Mouse (Mus musculus) spleen, postnatal 10 days (tissue): Measurements from ENCODE around the gene Gm20388.
A peak's percentile ranks its signal among the peaks of the same experiment; 100 is the strongest.
"Not testable (repeated sequence)": the region's sequence is repeated elsewhere in the genome, so short reads cannot be mapped to it uniquely, and the experiment has no call there.

Experiments used
- DNase-seq, 2 experiments: peaks; one replicate each; pipeline ENCODE4 v3.0.0; 2021 to 2022; ENCODE audit warnings: low spot score in 2 of 2

The Gm20388 gene

GRCm38 (mm10) chr8:123789970-123790369, 3879.3 kb downstream of the Gm20388 start:
- peak; percentile 81 to 90 for DNase-seq

- DNase-seq, result no peak
Measured at GRCm38 (mm10) chr8:123791101-123791844, 3880.6 kb downstream of the Gm20388 start.

GRCm38 (mm10) chr8:123791845-123792225, 3881.2 kb downstream of the Gm20388 start:
- DNase-seq, result no peak

GRCm38 (mm10) chr8:123793900-123794299, 3883.3 kb downstream of the Gm20388 start:
- no peak for DNase-seq

- DNase-seq, result no peak
Measured at GRCm38 (mm10) chr8:123794766-123795165, 3884.1 kb downstream of the Gm20388 start.

- no peak for DNase-seq
Measured at GRCm38 (mm10) chr8:123796758-123797157, 3886.1 kb downstream of the Gm20388 start.

GRCm38 (mm10) chr8:123797928-123798327, 3887.3 kb downstream of the Gm20388 start:
- peak in 1 of 2 experiments; percentile 35 for DNase-seq

GRCm38 (mm10) chr8:123799434-123799833, 3888.8 kb downstream of the Gm20388 start:
- DNase-seq, result no peak

- no peak for DNase-seq
Measured at GRCm38 (mm10) chr8:123799885-123800284, 3889.2 kb downstream of the Gm20388 start.

- DNase-seq, result no peak
Measured at GRCm38 (mm10) chr8:123800867-123801266, 3890.2 kb downstream of the Gm20388 start.

- no peak for DNase-seq
Measured at GRCm38 (mm10) chr8:123801538-123801937, 3890.9 kb downstream of the Gm20388 start.

- DNase-seq, result no peak
Measured at GRCm38 (mm10) chr8:123803639-123804038, 3893.0 kb downstream of the Gm20388 start.

GRCm38 (mm10) chr8:123804586-123804985, 3893.9 kb downstream of the Gm20388 start:
- no peak for DNase-seq

- no peak for DNase-seq
Measured at GRCm38 (mm10) chr8:123805209-123805717, 3894.6 kb downstream of the Gm20388 start.

- DNase-seq, result peak; percentile 33 to 65
Measured at GRCm38 (mm10) chr8:123805718-123806373, 3895.2 kb downstream of the Gm20388 start, which contains the start of gene Rab4a. Gene Rab4a (plus strand): TSS chr8:123805985.

GRCm38 (mm10) chr8:123806374-123806935, 3895.8 kb downstream of the Gm20388 start:
- no peak for DNase-seq

GRCm38 (mm10) chr8:123807024-123807431, 3896.4 kb downstream of the Gm20388 start:
- DNase-seq, result no peak

GRCm38 (mm10) chr8:123807852-123808573, 3897.4 kb downstream of the Gm20388 start:
- DNase-seq, result no peak

- DNase-seq, result no peak
Measured at GRCm38 (mm10) chr8:123808671-123809070, 3898.0 kb downstream of the Gm20388 start.

- DNase-seq, result not testable (repeated sequence)
Measured at GRCm38 (mm10) chr8:123809342-123809741, 3898.7 kb downstream of the Gm20388 start.

- no peak for DNase-seq
Measured at GRCm38 (mm10) chr8:123812227-123812626, 3901.6 kb downstream of the Gm20388 start.
